Comparison of ENCODE assay signal across 10 mouse cellular contexts in the genomic region with DNA sequence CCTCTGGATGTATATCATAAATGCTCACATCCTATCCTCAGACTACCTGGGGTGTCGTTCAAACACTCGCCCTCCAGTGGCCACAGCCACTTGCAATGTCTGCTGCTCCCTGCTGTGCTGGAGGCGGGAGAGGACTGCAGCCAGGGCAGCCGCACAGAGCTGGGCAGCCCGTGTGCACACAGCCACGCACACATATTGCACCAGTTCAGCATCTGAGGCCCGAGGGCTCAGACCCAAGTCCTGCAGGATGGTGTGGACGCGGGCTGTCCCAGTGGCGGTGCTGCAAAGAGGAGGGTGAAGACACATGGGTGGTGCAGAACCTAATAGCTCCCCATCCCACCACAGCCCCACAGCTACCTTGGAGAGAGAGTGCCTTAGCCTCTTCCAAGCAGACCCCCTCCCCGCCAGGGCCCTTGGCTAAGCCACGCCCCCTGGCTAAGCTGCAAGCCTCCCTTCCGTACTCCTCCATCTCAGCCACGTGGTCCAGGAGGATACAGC. TPM values are rescaled to one million over a fixed set of nuclear protein-coding genes. Genes with fewer than 3 reads are reported as not detected.
DNase-seq lines count a peak whose midpoint lies in the region; ATAC-seq and TF ChIP-seq lines count a peak whose summit lies in the region.
"Had no signal": no experiment of that assay in that cellular context is flagged by ENCODE, and none has a peak within 500 bp of the region (broad histone marks: within the 10 kb centered on the region; RNA-seq: fewer than 3 reads in every experiment).

No protein-coding gene starts in this region.

- no peak for DNase-seq in intestine, embryonic 14.5 days (ENCODE audit: low spot score)
- DNase-seq in midbrain, embryonic 10.5 days (ENCODE audit: low spot score): peak; percentile 50
- DNase-seq in frontal cortex, postnatal 36 days (ENCODE audit: low spot score in 2 of 2): no peak
- DNase-seq in left cerebral cortex, adult 11 months (ENCODE audit: low spot score): no peak
- no peak for DNase-seq in frontal cortex, postnatal 25 days (ENCODE audit: low spot score in 2 of 2)
- DNase-seq: heart, adult 18-20 months had no signal

- no peak overlapping the region for H3K27ac ChIP-seq in intestine, embryonic 14.5 days (ENCODE audit: low read depth)
- no peak overlapping the region for H3K27ac ChIP-seq in intestine, embryonic 15.5 days
- no peak overlapping the region for H3K27ac ChIP-seq in ES-Bruce4 (ENCODE audit: insufficient read depth, low read length)
- H3K27ac ChIP-seq in embryonic fibroblast, embryonic 13.5 days (ENCODE audit: insufficient read depth, low read length): no peak overlapping the region
- H3K27ac ChIP-seq in midbrain, embryonic 10.5 days (replicated peaks): peak overlapping the region; percentile 64

- H3K9me3 ChIP-seq in intestine, embryonic 14.5 days (ENCODE audit: control insufficient read depth, low read length): no peaks in the 10 kb centered on the region
- no peaks in the 10 kb centered on the region for H3K9me3 ChIP-seq in intestine, embryonic 15.5 days
- no peaks in the 10 kb centered on the region for H3K9me3 ChIP-seq in ES-Bruce4 (replicated peaks; ENCODE audit: control insufficient read depth, insufficient read depth, low read length, poor library complexity, severe bottlenecking)
- H3K9me3 ChIP-seq in midbrain, embryonic 10.5 days (replicated peaks): no peaks in the 10 kb centered on the region

- H3K9ac ChIP-seq in intestine, embryonic 14.5 days (ENCODE audit: low read length): no peak overlapping the region
- H3K9ac ChIP-seq in intestine, embryonic 15.5 days: no peak overlapping the region
- H3K9ac ChIP-seq in ES-Bruce4 (ENCODE audit: low read depth, poor library complexity, severe bottlenecking): no peak overlapping the region

- peak; percentile 27; the same call in 1 of the 2 replicates for ATAC-seq in intestine, embryonic 14.5 days (replicated peaks; ENCODE audit: low FRiP score, low TSS enrichment, low read depth)
- ATAC-seq in intestine, embryonic 15.5 days: no peak

- 3% methylated on average over 14 of the region's 14 CpGs for WGBS in intestine, embryonic 14.5 days
- WGBS in intestine, embryonic 15.5 days: 5% methylated on average over 14 of the region's 14 CpGs
- 3% methylated on average over 14 of the region's 14 CpGs for WGBS in midbrain, embryonic 10.5 days

- no peak for TF ChIP-seq POLR2A in ES-Bruce4 (IDR thresholded peaks at IDR 0.05; ENCODE audit: insufficient read depth, low read length)
- TF ChIP-seq POLR2A in embryonic fibroblast, embryonic 13.5 days (IDR thresholded peaks at IDR 0.05; ENCODE audit: low read depth, low read length): no peak

- TF ChIP-seq CTCF in ES-Bruce4 (IDR thresholded peaks at IDR 0.05; ENCODE audit: low read depth, low read length): no peak
- TF ChIP-seq CTCF in embryonic fibroblast, embryonic 13.5 days (IDR thresholded peaks at IDR 0.05; ENCODE audit: borderline replicate concordance, insufficient read depth, low read length): peak; percentile 56; the same call in 1 of the 2 replicates

- H3K36me3 ChIP-seq in intestine, embryonic 14.5 days (ENCODE audit: control insufficient read depth, insufficient read depth, low read length): no peaks in the 10 kb centered on the region
- no peaks in the 10 kb centered on the region for H3K36me3 ChIP-seq in intestine, embryonic 15.5 days
- no peaks in the 10 kb centered on the region for H3K36me3 ChIP-seq in ES-Bruce4 (ENCODE audit: control insufficient read depth, insufficient read depth, low read length, poor library complexity, severe bottlenecking)
- no peaks in the 10 kb centered on the region for H3K36me3 ChIP-seq in midbrain, embryonic 10.5 days

- no peak overlapping the region for H3K4me3 ChIP-seq in intestine, embryonic 14.5 days (ENCODE audit: low read depth, low read length)
- H3K4me3 ChIP-seq in intestine, embryonic 15.5 days (replicated peaks): no peak overlapping the region
- H3K4me3 ChIP-seq in ES-Bruce4 (ENCODE audit: low read depth, low read length): peak overlapping the region; percentile 55
- no peak overlapping the region for H3K4me3 ChIP-seq in embryonic fibroblast, embryonic 13.5 days (ENCODE audit: insufficient read depth, low read length)
- peak overlapping the region; percentile 24; the same call in 1 of the 2 replicates for H3K4me3 ChIP-seq in midbrain, embryonic 10.5 days
- H3K4me3 ChIP-seq: myocyte had no signal

- H3K27me3 ChIP-seq in intestine, embryonic 14.5 days (replicated peaks; ENCODE audit: control insufficient read depth, insufficient read depth, low read length): no peaks in the 10 kb centered on the region
- no peaks in the 10 kb centered on the region for H3K27me3 ChIP-seq in intestine, embryonic 15.5 days (replicated peaks)
- H3K27me3 ChIP-seq in ES-Bruce4 (ENCODE audit: control insufficient read depth, insufficient read depth, low read length, poor library complexity, severe bottlenecking): no peaks in the 10 kb centered on the region
- H3K27me3 ChIP-seq in midbrain, embryonic 10.5 days (ENCODE audit: low read depth, poor library complexity, severe bottlenecking): peaks cover 75% of the 10 kb centered on the region

- H3K4me1 ChIP-seq in intestine, embryonic 14.5 days (replicated peaks; ENCODE audit: control insufficient read depth, insufficient read depth, low read length): no peaks in the 10 kb centered on the region
- H3K4me1 ChIP-seq in intestine, embryonic 15.5 days (replicated peaks): 0 out of 2 replicates have a peak, but pooled peaks cover 3% of the 10 kb centered on the region
- H3K4me1 ChIP-seq in ES-Bruce4 (ENCODE audit: control insufficient read depth, insufficient read depth, low read length): no peaks in the 10 kb centered on the region
- H3K4me1 ChIP-seq in embryonic fibroblast, embryonic 13.5 days (ENCODE audit: control insufficient read depth, insufficient read depth, low read length): no peaks in the 10 kb centered on the region
- H3K4me1 ChIP-seq in midbrain, embryonic 10.5 days: peaks cover 81% of the 10 kb centered on the region

- TF ChIP-seq EP300 in ES-Bruce4 (IDR thresholded peaks at IDR 0.05; ENCODE audit: insufficient read depth, low read depth, low read length): no peak

- H3K4me2 ChIP-seq in intestine, embryonic 14.5 days (ENCODE audit: low read length): no peak overlapping the region
- no peak overlapping the region for H3K4me2 ChIP-seq in intestine, embryonic 15.5 days (replicated peaks)

RNA-seq across cellular contexts. Expression of a gene that starts 9.2 kb away (rescaled TPM):
- 1.3 and 1.6 TPM in 2 replicates for polyA plus RNA-seq in intestine, embryonic 14.5 days (2014; fragmentation: Nextera tagmentation; extraction: Ambion mirVana)
- polyA plus RNA-seq in intestine, embryonic 15.5 days (2015; fragmentation: Nextera tagmentation; extraction: Ambion mirVana): 1.2 TPM in 2 replicates
- not detected in 2 replicates for polyA plus RNA-seq in ES-Bruce4 (2011; ENCODE audit: insufficient read depth, insufficient read length, low read depth, missing spikeins)
- polyA plus RNA-seq in embryonic fibroblast, embryonic 13.5 days (2011; ENCODE audit: insufficient read length, low read depth, missing spikeins): 0.47 TPM in 1 of 2 replicates, not detected in the other
- 1.1 and 1.4 TPM in 2 replicates for polyA plus RNA-seq in midbrain, embryonic 10.5 days (2016; fragmentation: Nextera tagmentation; extraction: Ambion mirVana)
- polyA plus RNA-seq: myocyte had no signal

Comparison
In these comparisons a context has a peak if more than half of its experiments do, and no peak if none do; other contexts are left out.
1. H3K4me3 ChIP-seq: peak in ES-Bruce4 (single experiment) and midbrain, embryonic 10.5 days (single experiment); none in intestine, embryonic 14.5 days (single experiment), intestine, embryonic 15.5 days (single experiment) and embryonic fibroblast, embryonic 13.5 days (single experiment).